Mouse (Mus musculus): ENCODE measurements around the gene Ms4a6c. TPM values are rescaled to one million over a fixed set of nuclear protein-coding genes. Genes with fewer than 3 reads are reported as not detected.
"Not testable (repeated sequence)": the region's sequence is repeated elsewhere in the genome, so short reads cannot be mapped to it uniquely, and the experiment has no call there.

The Ms4a6c gene
- 4.5 and 6.2 TPM in 2 replicates for polyA plus RNA-seq (2012; rRNA removed)

DNA sequence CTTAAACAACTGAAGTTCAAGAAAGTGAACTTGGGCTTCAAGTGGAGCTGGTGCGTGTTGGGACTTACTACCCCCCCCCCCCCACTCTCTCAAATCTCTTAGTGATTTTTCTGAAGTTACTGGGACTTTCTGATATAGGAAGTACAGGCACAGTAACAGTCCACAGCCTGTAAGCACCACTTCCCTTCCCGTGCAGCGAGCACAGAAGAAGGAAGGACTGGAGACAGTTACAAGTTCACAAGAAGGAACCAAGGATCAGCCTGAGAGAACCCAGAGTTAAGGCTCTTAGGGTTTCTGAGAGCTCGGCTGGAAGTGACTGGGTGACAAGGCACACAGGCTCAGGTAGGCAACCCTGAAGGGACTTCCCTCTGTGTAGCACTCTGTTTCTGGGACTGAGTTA, at the start of gene Ms4a6c:
Gene Ms4a6c, plus strand, starts transcription at position 152 of the 400 bp plus-strand sequence.
- not testable (repeated sequence) for DNase-seq; H3K36me3 ChIP-seq (ENCODE audit: control insufficient read depth, insufficient read depth, low read length); H3K27me3 ChIP-seq (ENCODE audit: control insufficient read depth, insufficient read depth, low read length); H3K4me3 ChIP-seq (ENCODE audit: control insufficient read depth, insufficient read depth, low read length); H3K27ac ChIP-seq (ENCODE audit: control insufficient read depth, insufficient read depth, low read length); H3K4me1 ChIP-seq (replicated peaks; ENCODE audit: control insufficient read depth, insufficient read depth, low read length)
- 17% methylated on average over 4 of the region's 4 CpGs for WGBS

DNA sequence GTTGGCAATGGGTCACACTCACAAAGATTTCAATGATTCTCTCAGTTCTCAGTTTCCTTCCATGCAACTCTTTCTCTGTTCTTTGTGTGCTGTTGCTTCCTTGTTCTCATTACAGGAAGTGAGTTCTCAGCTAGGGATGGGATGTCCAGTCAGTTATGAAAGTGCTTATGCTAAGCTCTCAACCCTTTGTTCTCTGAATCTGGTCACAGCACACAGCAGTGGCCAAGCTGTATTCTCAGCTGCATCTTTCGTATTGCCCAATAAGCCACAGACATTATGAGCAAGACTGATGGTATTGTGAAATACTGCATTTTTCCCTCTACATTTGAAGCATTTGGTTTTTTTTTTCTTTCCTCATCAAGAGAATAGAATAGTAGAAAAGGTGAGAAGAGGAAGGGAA, 38.0 kb upstream of the Ms4a6c start:
- not testable (repeated sequence) for H3K4me3 ChIP-seq (ENCODE audit: control insufficient read depth, insufficient read depth, low read length); H3K27ac ChIP-seq (ENCODE audit: control insufficient read depth, insufficient read depth, low read length); H3K27me3 ChIP-seq (ENCODE audit: control insufficient read depth, insufficient read depth, low read length); H3K4me1 ChIP-seq (replicated peaks; ENCODE audit: control insufficient read depth, insufficient read depth, low read length); H3K36me3 ChIP-seq (ENCODE audit: control insufficient read depth, insufficient read depth, low read length); DNase-seq
- WGBS, result 91% methylated on average over 1 of the region's 1 CpGs

DNA sequence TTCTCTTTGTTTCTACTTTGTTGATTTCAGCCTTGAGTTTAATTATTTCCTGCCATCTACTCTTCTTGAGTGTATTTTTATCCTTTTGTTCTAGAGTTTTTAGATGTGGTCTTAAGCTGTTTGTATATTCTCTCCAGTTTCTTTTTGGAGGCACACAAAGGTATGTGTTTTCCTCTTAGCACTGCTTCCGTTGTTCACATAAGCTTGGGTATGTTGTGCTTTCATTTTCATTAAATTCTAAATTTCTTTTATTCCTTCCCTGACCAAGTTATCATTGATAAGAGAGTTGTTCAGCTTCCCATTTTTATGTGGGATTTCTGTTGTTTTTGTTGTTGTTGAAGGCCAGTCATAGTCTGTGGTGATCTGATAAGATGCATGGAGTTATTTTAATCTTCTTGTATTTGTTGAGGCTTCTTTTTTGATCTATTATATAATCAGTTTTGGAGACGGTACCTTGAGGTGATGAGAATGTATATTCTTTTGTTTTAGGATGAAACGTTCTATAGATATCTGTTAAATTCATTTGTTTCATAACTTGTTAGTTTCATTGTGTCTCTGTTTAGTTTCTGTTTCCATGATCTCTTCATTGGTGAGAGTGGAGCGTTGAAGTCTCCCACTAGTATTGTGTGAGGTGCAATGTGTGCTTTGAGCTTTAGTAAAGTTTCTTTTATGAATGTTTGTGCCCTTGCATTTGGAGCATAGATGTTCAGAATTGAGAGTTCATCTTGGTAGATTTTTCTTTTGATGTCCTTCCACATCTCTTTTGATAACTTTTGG, 33.9 kb upstream of the Ms4a6c start:
- TF ChIP-seq CTCF (IDR thresholded peaks at IDR 0.05; ENCODE audit: borderline replicate concordance, control insufficient read depth, extremely low read depth, insufficient read depth, low read length, poor library complexity) (no peak), POLR2A (IDR thresholded peaks at IDR 0.05; ENCODE audit: control insufficient read depth, extremely low read depth, insufficient read depth, low read length, poor library complexity) (no peak)

DNA sequence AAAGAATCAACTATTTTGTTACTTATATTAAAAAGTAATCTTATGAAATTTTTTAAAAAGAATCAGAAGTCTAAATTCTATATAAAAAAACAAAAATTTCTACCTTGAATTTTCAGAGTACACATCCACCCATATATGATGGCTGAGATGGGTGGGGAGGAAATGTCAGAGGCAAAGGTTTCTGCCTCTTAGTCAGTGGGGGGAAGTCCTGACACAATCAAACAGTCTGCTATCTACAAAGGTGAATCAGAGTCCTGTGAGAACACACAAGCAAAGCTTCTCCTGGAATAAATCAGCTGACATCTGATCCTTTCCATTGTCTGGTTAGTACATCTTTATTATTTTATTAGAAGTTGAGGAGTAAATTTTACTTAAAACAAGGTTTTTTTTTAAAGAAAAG, 25.8 kb upstream of the Ms4a6c start, which contains the start of gene Ms4a4b:
Gene Ms4a4b, plus strand, starts transcription at position 216 of the 400 bp plus-strand sequence.
- Histone ChIP-seq H3K4me3 (ENCODE audit: control insufficient read depth, insufficient read depth, low read length) (peak within 1 kb of the TSS; percentile 32), H3K27me3 (ENCODE audit: control insufficient read depth, insufficient read depth, low read length) (no peaks in the 10 kb centered on the region), H3K4me1 (replicated peaks; ENCODE audit: control insufficient read depth, insufficient read depth, low read length) (peaks cover 17% of the 10 kb centered on the region), H3K27ac (ENCODE audit: control insufficient read depth, insufficient read depth, low read length) (peak within 1 kb of the TSS; percentile 71), H3K36me3 (ENCODE audit: control insufficient read depth, insufficient read depth, low read length) (no peaks in the 10 kb centered on the region)
- no peak for DNase-seq
- TF ChIP-seq POLR2A (IDR thresholded peaks at IDR 0.05; ENCODE audit: control insufficient read depth, extremely low read depth, insufficient read depth, low read length, poor library complexity) (no peak), CTCF (IDR thresholded peaks at IDR 0.05; ENCODE audit: borderline replicate concordance, control insufficient read depth, extremely low read depth, insufficient read depth, low read length, poor library complexity) (no peak)

More for the DNA sequence above, 33.9 kb upstream of the Ms4a6c start:
- H3K27me3 ChIP-seq (ENCODE audit: control insufficient read depth, insufficient read depth, low read length), result no peaks in the 10 kb centered on the region
- no peak overlapping the region for H3K27ac ChIP-seq (ENCODE audit: control insufficient read depth, insufficient read depth, low read length)
- no peak for DNase-seq
- no peak overlapping the region for H3K4me3 ChIP-seq (ENCODE audit: control insufficient read depth, insufficient read depth, low read length)
- H3K36me3 ChIP-seq (ENCODE audit: control insufficient read depth, insufficient read depth, low read length), result no peaks in the 10 kb centered on the region
- peaks cover 4% of the 10 kb centered on the region for H3K4me1 ChIP-seq (replicated peaks; ENCODE audit: control insufficient read depth, insufficient read depth, low read length)
- 19% methylated on average over 4 of the region's 4 CpGs for WGBS

DNA sequence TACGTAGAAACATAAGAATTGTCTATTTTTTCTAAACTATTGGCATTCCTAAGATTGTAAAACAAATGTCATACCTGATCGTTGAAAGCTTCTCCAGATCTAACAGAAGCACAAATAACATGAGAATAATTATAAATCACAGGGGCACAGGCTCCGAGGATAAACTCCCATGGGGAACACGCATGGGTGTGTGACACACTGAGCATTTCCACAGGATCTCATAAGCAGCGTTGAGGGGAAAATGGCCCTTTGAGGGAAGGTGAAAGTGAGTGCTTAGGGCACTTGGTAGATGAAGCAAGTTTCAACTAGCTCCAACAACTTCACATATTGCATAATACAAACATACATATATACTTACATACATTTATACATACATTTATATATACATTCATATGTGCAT, 25.2 kb upstream of the Ms4a6c start:
- TF ChIP-seq CTCF (IDR thresholded peaks at IDR 0.05; ENCODE audit: borderline replicate concordance, control insufficient read depth, extremely low read depth, insufficient read depth, low read length, poor library complexity), result no peak
- TF ChIP-seq POLR2A (IDR thresholded peaks at IDR 0.05; ENCODE audit: control insufficient read depth, extremely low read depth, insufficient read depth, low read length, poor library complexity), result no peak
- WGBS, result 91% methylated on average over 5 of the region's 5 CpGs
- peak overlapping the region; percentile 32 for H3K4me3 ChIP-seq (ENCODE audit: control insufficient read depth, insufficient read depth, low read length)
- H3K36me3 ChIP-seq (ENCODE audit: control insufficient read depth, insufficient read depth, low read length), result no peaks in the 10 kb centered on the region
- H3K27ac ChIP-seq (ENCODE audit: control insufficient read depth, insufficient read depth, low read length), result peak overlapping the region; percentile 71
- H3K4me1 ChIP-seq (replicated peaks; ENCODE audit: control insufficient read depth, insufficient read depth, low read length), result peaks cover 17% of the 10 kb centered on the region
- no peak for DNase-seq
- H3K27me3 ChIP-seq (ENCODE audit: control insufficient read depth, insufficient read depth, low read length), result no peaks in the 10 kb centered on the region

DNA sequence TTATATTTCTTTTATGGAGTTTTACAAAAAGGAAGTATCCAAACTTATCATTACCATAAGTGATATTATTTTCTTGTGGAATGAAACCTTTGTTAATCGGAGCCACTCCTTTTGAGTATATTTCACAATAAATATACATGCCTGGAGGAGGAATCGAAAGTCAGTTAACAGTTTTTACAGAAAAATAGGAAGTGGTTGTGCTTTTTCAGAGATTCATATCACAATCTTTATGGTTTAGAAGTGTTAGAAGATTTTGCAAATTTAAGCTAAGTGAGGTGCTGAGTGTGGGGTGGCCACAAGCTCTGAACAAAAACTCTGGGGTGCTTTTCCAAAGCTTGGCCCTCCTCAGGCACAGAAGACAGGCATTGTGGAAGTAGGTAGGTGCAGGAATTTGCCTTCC, 21.9 kb upstream of the Ms4a6c start:
- H3K4me3 ChIP-seq (ENCODE audit: control insufficient read depth, insufficient read depth, low read length), result peak overlapping the region; percentile 23
- H3K4me1 ChIP-seq (replicated peaks; ENCODE audit: control insufficient read depth, insufficient read depth, low read length), result peaks cover 6% of the 10 kb centered on the region
- 2% methylated on average over 2 of the region's 2 CpGs for WGBS
- no peak for DNase-seq
- TF ChIP-seq CTCF (IDR thresholded peaks at IDR 0.05; ENCODE audit: borderline replicate concordance, control insufficient read depth, extremely low read depth, insufficient read depth, low read length, poor library complexity) (no peak), POLR2A (IDR thresholded peaks at IDR 0.05; ENCODE audit: control insufficient read depth, extremely low read depth, insufficient read depth, low read length, poor library complexity) (no peak)
- H3K27ac ChIP-seq (ENCODE audit: control insufficient read depth, insufficient read depth, low read length), result peak overlapping the region; percentile 81
- H3K27me3 ChIP-seq (ENCODE audit: control insufficient read depth, insufficient read depth, low read length), result no peaks in the 10 kb centered on the region
- no peaks in the 10 kb centered on the region for H3K36me3 ChIP-seq (ENCODE audit: control insufficient read depth, insufficient read depth, low read length)

DNA sequence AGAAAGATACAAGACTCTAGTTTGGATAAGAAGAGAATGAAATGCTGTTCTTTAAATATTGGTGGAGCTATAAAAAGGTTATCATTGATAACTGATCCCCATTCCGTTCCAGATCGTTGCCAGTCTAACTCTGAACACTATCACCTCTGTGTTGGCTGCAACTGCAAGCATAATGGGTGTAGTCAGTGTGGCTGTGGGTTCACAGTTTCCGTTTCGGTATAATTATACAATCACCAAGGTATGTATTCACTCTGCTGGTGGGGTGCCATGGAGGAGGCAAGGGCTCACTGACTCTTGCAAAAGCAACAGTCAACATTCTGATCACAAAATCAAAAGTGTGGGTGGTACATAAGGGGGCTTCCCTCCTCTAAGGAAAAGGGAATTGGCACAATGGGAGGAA, 10.1 kb upstream of the Ms4a6c start:
- not testable (repeated sequence) for H3K36me3 ChIP-seq (ENCODE audit: control insufficient read depth, insufficient read depth, low read length); H3K4me1 ChIP-seq (replicated peaks; ENCODE audit: control insufficient read depth, insufficient read depth, low read length); H3K27ac ChIP-seq (ENCODE audit: control insufficient read depth, insufficient read depth, low read length); DNase-seq; H3K27me3 ChIP-seq (ENCODE audit: control insufficient read depth, insufficient read depth, low read length); H3K4me3 ChIP-seq (ENCODE audit: control insufficient read depth, insufficient read depth, low read length)
- WGBS, result 71% methylated on average over 4 of the region's 4 CpGs

DNA sequence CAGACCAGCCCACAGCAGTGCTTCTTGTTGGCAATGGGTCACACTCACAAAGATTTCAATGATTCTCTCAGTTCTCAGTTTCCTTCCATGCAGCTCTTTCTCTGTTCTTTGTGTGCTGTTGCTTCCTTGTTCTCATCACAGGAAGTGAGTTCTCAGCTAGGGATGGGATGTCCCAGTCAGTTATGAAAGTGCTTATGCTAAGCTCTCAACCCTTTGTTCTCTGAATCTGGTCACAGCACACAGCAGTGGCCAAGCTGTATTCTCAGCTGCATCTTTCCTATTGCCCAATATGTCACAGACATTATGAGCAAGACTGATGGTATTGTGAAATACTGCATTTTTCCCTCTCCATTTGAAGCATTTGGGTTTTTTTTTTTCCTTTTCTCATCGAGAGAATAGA, 4.4 kb upstream of the Ms4a6c start:
- not testable (repeated sequence) for H3K27ac ChIP-seq (ENCODE audit: control insufficient read depth, insufficient read depth, low read length); H3K27me3 ChIP-seq (ENCODE audit: control insufficient read depth, insufficient read depth, low read length); H3K4me1 ChIP-seq (replicated peaks; ENCODE audit: control insufficient read depth, insufficient read depth, low read length); H3K36me3 ChIP-seq (ENCODE audit: control insufficient read depth, insufficient read depth, low read length); DNase-seq; H3K4me3 ChIP-seq (ENCODE audit: control insufficient read depth, insufficient read depth, low read length)
- WGBS, result 9% methylated on average over 1 of the region's 1 CpGs

All from thymus, adult 2 months (tissue).